Comparison of ENCODE assay signal across 9 mouse cellular contexts in the genomic region with DNA sequence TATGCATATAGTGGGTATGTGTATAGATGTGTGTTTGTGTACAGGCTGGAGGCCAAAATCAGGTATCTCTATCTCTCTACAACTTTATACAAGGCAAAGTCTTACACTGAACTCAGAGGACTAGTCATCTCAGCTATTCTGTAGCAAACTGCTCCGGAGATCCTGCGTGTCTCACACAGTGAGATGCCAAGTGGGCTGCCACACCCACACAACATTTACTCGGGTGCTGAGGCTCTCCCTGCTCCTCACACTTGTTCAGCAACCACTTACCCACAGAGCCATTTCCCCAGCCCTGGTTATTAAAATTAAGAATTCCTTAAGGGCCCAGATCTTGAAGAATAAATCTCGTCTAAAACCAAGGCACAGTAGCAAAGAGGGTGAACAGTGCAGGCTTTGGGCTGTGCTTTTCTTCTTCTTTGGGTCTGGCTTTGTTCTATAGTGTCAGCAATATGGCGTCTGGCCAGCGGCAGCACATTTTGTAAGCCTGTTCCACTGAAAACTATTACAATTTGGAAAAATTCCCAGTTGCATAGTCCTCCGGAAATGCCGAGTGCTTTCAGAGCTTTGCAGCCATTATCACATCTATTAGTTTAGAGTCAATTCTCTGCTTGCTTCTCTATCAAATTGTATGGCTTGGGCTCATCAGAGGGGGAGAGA. TPM values are rescaled to one million over a fixed set of nuclear protein-coding genes. Genes with fewer than 3 reads are reported as not detected.
DNase-seq lines count a peak whose midpoint lies in the region; ATAC-seq lines count a peak whose summit lies in the region.
"Had no signal": no experiment of that assay in that cellular context is flagged by ENCODE, and none has a peak within 500 bp of the region (broad histone marks: within the 10 kb centered on the region; RNA-seq: fewer than 3 reads in every experiment).

No protein-coding gene starts in this region.

- H3K4me1 ChIP-seq in kidney, embryonic 14.5 days (ENCODE audit: control insufficient read depth, insufficient read depth, low read length), result no peaks in the 10 kb centered on the region
- H3K4me1 ChIP-seq in kidney, embryonic 16.5 days (ENCODE audit: insufficient read depth, low read length), result no peaks in the 10 kb centered on the region; the same call in 1 of the 2 replicates
- H3K4me1 ChIP-seq in forebrain, embryonic 15.5 days, result peaks cover 44% of the 10 kb centered on the region
- H3K4me1 ChIP-seq in stomach, embryonic 16.5 days (ENCODE audit: control insufficient read depth, insufficient read depth, low read length), result peaks cover 5% of the 10 kb centered on the region; the same call in 1 of the 2 replicates
- H3K4me1 ChIP-seq: liver, embryonic 13.5 days had no signal

- no peak overlapping the region for H3K27ac ChIP-seq in kidney, embryonic 14.5 days (ENCODE audit: low read depth, low read length)
- no peak overlapping the region for H3K27ac ChIP-seq in kidney, embryonic 16.5 days (ENCODE audit: low read length)
- peak overlapping the region; percentile 81 for H3K27ac ChIP-seq in forebrain, embryonic 15.5 days (replicated peaks)
- peak overlapping the region; percentile 12; the same call in 1 of the 2 replicates for H3K27ac ChIP-seq in stomach, embryonic 16.5 days (ENCODE audit: low read length)
- H3K27ac ChIP-seq: liver, embryonic 13.5 days had no signal

- peak; percentile 79 for DNase-seq in adipocyte (ENCODE audit: low spot score)
- peak; percentile 47 to 63 for DNase-seq in layer of hippocampus, adult 8-10 months (ENCODE audit: low spot score in 2 of 2)
- DNase-seq in B cell, adult 2 months, result no peak
- DNase-seq: liver, embryonic 13.5 days had no signal

- H3K4me2 ChIP-seq in kidney, embryonic 14.5 days (replicated peaks; ENCODE audit: low read depth, low read length), result no peak overlapping the region
- H3K4me2 ChIP-seq in kidney, embryonic 16.5 days (replicated peaks; ENCODE audit: low read depth, low read length), result no peak overlapping the region
- no peak overlapping the region for H3K4me2 ChIP-seq in forebrain, embryonic 15.5 days (replicated peaks)
- no peak overlapping the region for H3K4me2 ChIP-seq in stomach, embryonic 16.5 days (ENCODE audit: low read depth, low read length)
- H3K4me2 ChIP-seq: liver, embryonic 13.5 days had no signal

- ATAC-seq in kidney, embryonic 14.5 days (ENCODE audit: low FRiP score, low TSS enrichment), result peak; percentile 46; the same call in 1 of the 2 replicates
- ATAC-seq in kidney, embryonic 16.5 days (ENCODE audit: low FRiP score, low TSS enrichment), result no peak
- ATAC-seq in forebrain, embryonic 15.5 days (replicated peaks), result peak; percentile 85
- ATAC-seq in stomach, embryonic 16.5 days (ENCODE audit: insufficient read depth, low FRiP score), result peak; percentile 49; the same call in 1 of the 2 replicates
- ATAC-seq in granulocyte monocyte progenitor cell, adult 5-6 weeks (replicated peaks; ENCODE audit: poor library complexity, severe bottlenecking), result no peak

- no peaks in the 10 kb centered on the region for H3K36me3 ChIP-seq in kidney, embryonic 14.5 days (ENCODE audit: control insufficient read depth, insufficient read depth, low read length)
- H3K36me3 ChIP-seq in kidney, embryonic 16.5 days (ENCODE audit: insufficient read depth, low read length), result no peaks in the 10 kb centered on the region
- H3K36me3 ChIP-seq in forebrain, embryonic 15.5 days, result no peaks in the 10 kb centered on the region
- no peaks in the 10 kb centered on the region for H3K36me3 ChIP-seq in stomach, embryonic 16.5 days (ENCODE audit: control insufficient read depth, insufficient read depth, low read length)
- H3K36me3 ChIP-seq: liver, embryonic 13.5 days had no signal

- H3K9me3 ChIP-seq in kidney, embryonic 14.5 days (ENCODE audit: control insufficient read depth, low read length), result no peaks in the 10 kb centered on the region
- no peaks in the 10 kb centered on the region for H3K9me3 ChIP-seq in kidney, embryonic 16.5 days (ENCODE audit: low read length)
- no peaks in the 10 kb centered on the region for H3K9me3 ChIP-seq in forebrain, embryonic 15.5 days
- no peaks in the 10 kb centered on the region for H3K9me3 ChIP-seq in stomach, embryonic 16.5 days (replicated peaks; ENCODE audit: control insufficient read depth, low read length)
- H3K9me3 ChIP-seq: liver, embryonic 13.5 days had no signal

- H3K4me3 ChIP-seq in kidney, embryonic 14.5 days (ENCODE audit: low read length), result no peak overlapping the region
- H3K4me3 ChIP-seq in kidney, embryonic 16.5 days (ENCODE audit: low read length), result no peak overlapping the region
- no peak overlapping the region for H3K4me3 ChIP-seq in forebrain, embryonic 15.5 days
- H3K4me3 ChIP-seq in stomach, embryonic 16.5 days (replicated peaks; ENCODE audit: low read length), result no peak overlapping the region
- H3K4me3 ChIP-seq: liver, embryonic 13.5 days had no signal

- WGBS in kidney, embryonic 14.5 days, result 79% methylated on average over 8 of the region's 8 CpGs
- 73% methylated on average over 8 of the region's 8 CpGs for WGBS in kidney, embryonic 16.5 days
- WGBS in forebrain, embryonic 15.5 days, result 20% methylated on average over 8 of the region's 8 CpGs
- WGBS in stomach, embryonic 16.5 days, result 60% methylated on average over 8 of the region's 8 CpGs

- no peaks in the 10 kb centered on the region for H3K27me3 ChIP-seq in kidney, embryonic 14.5 days (ENCODE audit: control insufficient read depth, insufficient read depth, low read length)
- H3K27me3 ChIP-seq in kidney, embryonic 16.5 days (ENCODE audit: insufficient read depth, low read length), result no peaks in the 10 kb centered on the region
- no peaks in the 10 kb centered on the region for H3K27me3 ChIP-seq in forebrain, embryonic 15.5 days
- no peaks in the 10 kb centered on the region for H3K27me3 ChIP-seq in stomach, embryonic 16.5 days (ENCODE audit: control insufficient read depth, insufficient read depth, low read length)
- H3K27me3 ChIP-seq: liver, embryonic 13.5 days had no signal

- no peak overlapping the region for H3K9ac ChIP-seq in kidney, embryonic 14.5 days (ENCODE audit: low read depth, low read length)
- no peak overlapping the region for H3K9ac ChIP-seq in kidney, embryonic 16.5 days (replicated peaks; ENCODE audit: low read length)
- H3K9ac ChIP-seq in forebrain, embryonic 15.5 days (replicated peaks), result no peak overlapping the region
- no peak overlapping the region for H3K9ac ChIP-seq in stomach, embryonic 16.5 days (ENCODE audit: low read length)
- H3K9ac ChIP-seq: liver, embryonic 13.5 days had no signal

RNA-seq across cellular contexts. Expression of gene Gsap, which starts 17.2 kb away (rescaled TPM):
- polyA plus RNA-seq in kidney, embryonic 14.5 days (2014; fragmentation: Nextera tagmentation; extraction: Ambion mirVana), result 1.2 and 1.5 TPM in 2 replicates
- 2.5 and 2.8 TPM in 2 replicates for polyA plus RNA-seq in kidney, embryonic 16.5 days (2015; fragmentation: Nextera tagmentation; extraction: Ambion mirVana)
- 11.8 TPM in 2 replicates for polyA plus RNA-seq in forebrain, embryonic 15.5 days (2015; fragmentation: Nextera tagmentation; extraction: Ambion mirVana)
- 10 to 100 TPM in 3 of 4 experiments, 1 to 10 TPM in 1; 9.0 to 13.9 (median 11.2) TPM for total RNA-seq in layer of hippocampus, adult 8-10 months (2022)
- polyA plus RNA-seq in stomach, embryonic 16.5 days (2015; fragmentation: Nextera tagmentation; extraction: Ambion mirVana), result 2.6 and 2.9 TPM in 2 replicates
- total RNA-seq in granulocyte monocyte progenitor cell, adult 5-6 weeks (2014; fragmentation: Nextera tagmentation), result 2.4 and 4.2 TPM in 2 replicates
- total RNA-seq in granulocyte monocyte progenitor cell, adult 5-6 weeks (2017), result 4.6 and 6.6 TPM in 2 replicates

Comparison
In these comparisons a context has a peak if more than half of its experiments do, and no peak if none do; other contexts are left out.
1. ATAC-seq: peak in kidney, embryonic 14.5 days (single experiment), forebrain, embryonic 15.5 days (single experiment) and stomach, embryonic 16.5 days (single experiment); none in kidney, embryonic 16.5 days (single experiment) and granulocyte monocyte progenitor cell, adult 5-6 weeks (single experiment).
2. H3K27ac ChIP-seq: peak in forebrain, embryonic 15.5 days (single experiment) and stomach, embryonic 16.5 days (single experiment); none in kidney, embryonic 14.5 days (single experiment) and kidney, embryonic 16.5 days (single experiment).
3. DNase-seq: peak in adipocyte (single experiment) and layer of hippocampus, adult 8-10 months (2 of 2); none in B cell, adult 2 months (0 of 2).